Mouse (Mus musculus) T-helper 17 cell (primary cell): ENCODE data around the gene Gm49354.
"Not testable (repeated sequence)": the region's sequence is repeated elsewhere in the genome, so short reads cannot be mapped to it uniquely, and the experiment has no call there.

ENCODE experiments used
- in situ Hi-C, 2 experiments: fragments of 300-600 bp; cut with MboI, MseI; formaldehyde crosslinking; loops; 1 replicate in 1 of 2; 2 replicates in 1 of 2; pipeline ENCODE4 v1.15.1; 2025; ENCODE audit warnings: high pct_unique_total_duplicates in 2 of 2

The Gm49354 gene

GRCm38 (mm10) chr13:59719475-59719874 is 62.6 kb downstream of the Gm49354 start:
- in situ Hi-C loops, result no loop called here

GRCm38 (mm10) chr13:59718857-59719440 is 63.1 kb downstream of the Gm49354 start:
- in situ Hi-C loops, result not testable (repeated sequence)

GRCm38 (mm10) chr13:59713710-59714109 is 68.3 kb downstream of the Gm49354 start:
- in situ Hi-C loops, result no loop called here

- in situ Hi-C loops, result not testable (repeated sequence)
These were observed 70.1 kb downstream of the Gm49354 start, which contains the start of gene Spata31d1b for GRCm38 (mm10) chr13:59711984-59712383. Gene Spata31d1b (plus strand): TSS chr13:59712284.

- in situ Hi-C loops, result no loop called here
These were observed 71.8 kb downstream of the Gm49354 start, which contains the start of gene Spata31d1a for GRCm38 (mm10) chr13:59710230-59710629. Gene Spata31d1a (minus strand): TSS chr13:59710330.
